Mouse (Mus musculus): Measurements from ENCODE around the gene Prr22.

Prr22 gene

DNA sequence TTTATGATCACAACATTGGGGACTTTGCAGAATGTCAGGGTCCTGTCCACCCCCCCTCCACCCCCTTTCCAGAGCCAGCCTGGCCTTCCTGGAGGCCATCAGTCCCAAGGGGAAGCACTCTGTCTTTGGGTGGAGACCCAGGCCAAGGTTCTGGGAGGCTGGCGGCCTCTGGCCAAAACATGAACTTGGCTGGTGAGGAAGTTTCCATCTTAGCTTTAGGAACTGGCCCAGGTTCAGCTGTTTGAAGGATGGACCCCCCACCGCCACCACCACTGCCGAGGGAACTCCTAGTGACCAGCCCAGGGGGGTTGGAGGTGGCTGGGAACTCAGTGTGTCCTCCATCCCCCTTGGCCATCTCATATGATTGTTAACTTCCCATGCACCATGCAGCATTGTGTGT is 9.0 kb upstream of the Prr22 start:
- no peak for DNase-seq (ENCODE audit: inconsistent ontology term)

DNA sequence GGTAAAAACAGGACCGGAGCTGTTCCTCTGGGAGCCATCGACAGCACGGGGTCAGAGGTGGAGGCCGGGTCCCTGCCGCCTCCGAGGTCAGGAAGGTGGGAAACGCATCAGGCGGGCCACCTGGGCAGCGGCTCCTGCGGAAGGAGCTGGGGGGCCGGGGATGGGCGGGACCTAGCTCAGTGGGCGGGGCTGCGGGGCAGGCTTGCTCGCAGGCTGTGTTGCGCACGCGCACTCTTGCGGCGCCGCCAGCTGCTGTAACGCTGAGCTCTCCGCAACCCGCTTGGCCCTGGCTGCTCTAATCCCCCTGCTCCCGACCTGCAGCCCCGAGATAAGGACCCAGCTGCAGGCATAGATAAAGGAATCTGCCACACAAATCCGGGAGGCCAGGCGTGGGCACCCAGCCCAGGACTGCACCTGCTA is 8.0 kb upstream of the Prr22 start:
- DNase-seq (ENCODE audit: inconsistent ontology term), result peak; percentile 81

DNA sequence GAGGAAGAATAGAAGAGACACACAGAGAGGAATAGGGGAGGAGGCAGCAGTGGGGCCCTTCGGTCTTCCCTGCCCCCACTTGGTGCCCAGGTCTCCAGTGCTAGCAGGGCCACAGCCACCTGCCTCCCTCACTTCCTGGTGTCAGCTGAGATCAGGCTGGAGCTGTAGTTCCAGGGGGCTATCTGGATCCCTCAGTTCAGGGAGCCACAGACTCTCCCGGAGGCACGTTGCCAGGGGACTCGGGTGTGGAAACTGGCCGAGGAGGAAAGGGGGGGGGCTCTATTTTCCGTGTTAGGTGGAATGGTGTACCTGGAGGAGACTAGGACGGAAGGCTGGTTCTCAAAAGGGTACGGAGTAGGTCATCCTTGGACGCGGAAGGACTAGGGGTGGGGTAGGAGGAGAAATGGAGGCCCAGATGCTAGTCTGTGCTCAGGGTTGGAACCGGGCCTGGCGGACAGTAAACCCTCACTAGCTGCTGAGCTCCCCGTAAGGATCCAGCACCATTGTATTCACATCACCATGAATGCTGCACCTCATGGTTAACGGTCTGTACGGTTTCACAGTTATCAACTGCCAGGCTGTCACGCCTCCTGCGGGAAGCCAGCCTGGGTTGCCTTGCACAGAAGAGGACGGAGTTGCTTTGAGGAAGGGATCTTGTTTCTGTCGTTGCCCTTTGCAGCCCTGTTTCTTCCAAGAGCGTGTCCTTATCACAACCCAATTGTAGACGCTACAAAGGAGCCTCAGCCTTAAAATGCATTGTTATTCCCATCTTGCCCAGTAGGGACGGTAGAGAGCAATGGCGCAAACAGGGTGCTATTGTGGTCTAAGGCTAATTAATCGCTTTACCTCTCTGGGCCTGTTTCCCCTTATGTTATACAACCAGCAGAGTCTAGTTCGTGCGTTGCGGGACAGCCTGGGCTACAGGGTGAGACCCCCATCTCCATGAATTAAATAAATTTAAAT is 7.0 kb upstream of the Prr22 start:
- DNase-seq (ENCODE audit: inconsistent ontology term), result peak; percentile 40

DNA sequence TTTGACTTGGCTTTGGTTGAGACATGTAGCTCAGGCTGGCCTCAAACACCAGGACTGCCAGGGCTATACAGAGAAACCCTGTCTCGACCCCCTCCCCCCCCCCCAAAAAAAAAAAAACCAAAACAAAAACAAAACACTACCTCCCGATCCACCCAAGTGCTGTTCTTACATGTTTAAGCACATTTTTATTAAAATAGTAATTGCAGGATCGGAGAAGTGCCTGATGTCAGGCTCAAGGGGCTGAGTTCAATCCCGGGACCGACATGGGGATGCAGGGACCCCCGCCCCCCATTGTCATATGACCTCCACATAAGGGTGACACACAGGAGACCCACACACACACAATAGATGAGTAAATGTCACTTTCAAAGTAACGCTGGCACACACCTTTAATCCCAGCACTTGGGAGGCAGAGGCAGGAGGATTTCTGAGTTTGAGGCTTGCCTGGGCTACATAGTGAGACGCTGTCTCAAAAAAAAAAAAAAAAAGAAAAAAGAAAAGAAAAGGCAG is 6.3 kb upstream of the Prr22 start:
- DNase-seq (ENCODE audit: inconsistent ontology term), result no peak

DNA sequence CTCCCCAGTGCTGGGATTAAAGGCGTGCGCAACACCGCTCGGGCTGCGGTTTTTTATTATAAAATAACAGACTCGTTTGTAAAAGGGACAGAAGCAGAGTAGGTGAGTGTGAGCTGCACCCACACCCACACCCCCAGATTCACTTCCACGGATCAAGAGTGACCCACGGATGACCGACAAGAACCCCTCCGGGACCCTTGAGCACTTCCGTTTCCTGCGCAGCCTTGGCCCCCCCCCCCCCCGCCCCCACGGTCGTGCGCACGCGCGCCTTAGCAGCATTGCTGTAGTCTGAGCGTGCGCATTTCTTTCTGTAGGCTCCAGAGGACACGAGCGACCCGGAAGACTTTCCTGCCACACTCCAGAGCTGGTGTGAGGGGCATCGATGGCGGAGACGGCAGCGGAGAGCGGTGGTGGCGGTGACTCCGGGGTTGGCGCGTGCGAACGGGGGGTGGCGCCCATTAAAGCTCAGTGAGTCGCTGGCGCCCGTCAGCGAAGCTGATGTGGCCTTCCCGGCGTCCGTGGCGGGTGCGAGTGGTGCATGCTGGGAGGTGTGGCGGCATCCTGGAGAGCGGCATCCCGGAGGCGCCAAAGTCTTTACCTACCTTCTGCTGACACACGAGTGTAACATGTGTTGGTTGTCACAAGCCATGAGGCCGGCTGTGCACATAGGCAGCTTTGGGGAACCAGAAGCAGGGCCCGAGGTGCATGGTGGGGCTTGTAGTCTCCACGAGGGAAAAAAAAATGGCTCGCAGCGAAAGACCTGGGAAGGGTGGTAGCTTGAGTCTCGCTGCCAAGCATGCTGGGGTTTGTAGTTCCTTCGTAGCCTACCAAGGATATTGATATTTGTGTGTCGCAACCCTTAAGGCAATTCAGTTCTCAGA is 5.3 kb upstream of the Prr22 start, which contains the start of gene Dus3l:
TSS of gene Dus3l (plus strand) at position 284 of the 881 bp plus-strand sequence.
- peak; percentile 90 for DNase-seq (ENCODE audit: inconsistent ontology term)

DNA sequence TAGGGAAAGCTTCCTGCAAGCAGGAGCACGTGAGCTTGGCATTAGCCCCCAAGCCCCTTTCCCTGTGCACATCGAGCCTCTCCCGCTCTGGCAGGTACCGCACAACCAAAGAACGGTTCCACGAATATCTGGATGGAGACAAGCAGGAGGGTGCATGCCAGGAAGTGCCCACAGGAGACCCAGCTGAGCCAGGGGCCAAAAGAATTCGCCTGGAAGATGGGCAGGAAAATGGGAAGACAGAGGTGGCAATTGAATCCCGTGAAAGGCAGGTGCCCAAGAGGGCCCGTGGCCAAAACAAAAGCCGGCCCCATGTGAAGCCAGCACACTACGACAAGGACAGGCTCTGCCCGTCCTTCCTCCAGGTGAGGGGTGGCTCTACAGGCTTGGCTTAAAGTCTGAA is 4.6 kb upstream of the Prr22 start:
- no peak for DNase-seq (ENCODE audit: inconsistent ontology term)

DNA sequence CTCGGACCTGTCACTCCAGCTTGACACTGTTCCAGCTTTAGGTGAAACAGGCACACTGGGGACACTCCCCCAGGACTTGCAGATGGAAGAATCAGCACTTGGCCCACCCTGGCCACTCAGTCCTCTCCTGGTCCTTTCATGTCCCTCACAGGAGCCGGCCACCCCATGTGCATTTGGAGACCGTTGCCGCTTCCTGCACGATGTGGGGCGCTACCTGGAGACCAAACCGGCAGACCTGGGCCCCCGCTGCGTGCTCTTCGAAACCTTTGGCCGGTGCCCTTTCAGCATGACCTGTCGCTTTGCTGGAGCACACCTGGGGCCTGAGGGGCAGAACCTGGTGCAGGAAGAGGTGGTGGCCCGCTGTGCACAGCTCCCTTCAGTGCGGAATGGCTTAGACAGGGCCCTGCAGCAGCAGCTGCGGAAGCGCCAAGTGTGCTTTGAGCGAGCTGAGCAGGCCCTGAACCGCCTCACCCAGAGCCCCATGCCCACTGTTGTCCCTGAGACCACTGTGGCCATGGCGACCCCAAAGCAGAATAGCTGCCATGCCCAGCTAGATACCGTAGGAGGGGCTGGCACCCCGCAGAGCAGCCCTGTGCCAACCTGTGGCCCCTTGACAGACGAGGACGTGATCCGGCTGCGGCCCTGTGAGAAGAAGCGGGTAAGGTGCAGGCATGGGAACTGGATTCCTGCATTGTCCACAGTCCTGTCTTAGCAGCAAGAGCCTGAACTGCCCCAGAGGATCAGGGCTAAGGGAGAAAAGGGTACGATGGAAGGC is 3.2 kb upstream of the Prr22 start:
- DNase-seq (ENCODE audit: inconsistent ontology term), result no peak

DNA sequence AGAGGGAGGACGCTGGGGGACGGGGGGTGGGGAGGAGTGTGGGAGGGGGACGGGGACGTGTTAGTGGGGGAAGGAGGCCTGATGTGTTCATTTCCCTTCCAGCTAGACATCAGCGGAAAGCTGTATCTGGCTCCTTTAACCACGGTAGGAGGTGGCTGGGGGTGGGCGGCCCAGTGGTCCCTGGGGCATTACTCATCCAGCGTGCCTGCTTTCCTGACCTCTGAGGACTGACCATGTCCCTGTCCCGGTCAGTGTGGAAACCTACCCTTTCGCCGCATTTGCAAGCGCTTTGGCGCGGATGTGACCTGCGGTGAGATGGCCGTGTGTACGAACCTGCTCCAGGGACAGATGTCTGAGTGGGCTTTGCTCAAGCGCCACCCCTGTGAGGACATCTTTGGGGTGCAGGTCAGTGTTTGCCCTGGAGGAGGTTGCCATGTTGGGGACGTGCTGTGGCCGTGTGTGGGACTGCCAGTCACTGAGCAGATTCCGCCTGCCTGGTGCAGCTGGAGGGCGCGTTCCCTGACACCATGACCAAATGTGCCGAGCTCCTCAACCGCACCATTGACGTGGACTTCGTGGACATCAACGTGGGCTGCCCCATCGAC is 2.4 kb upstream of the Prr22 start:
- no peak for DNase-seq (ENCODE audit: inconsistent ontology term)

DNA sequence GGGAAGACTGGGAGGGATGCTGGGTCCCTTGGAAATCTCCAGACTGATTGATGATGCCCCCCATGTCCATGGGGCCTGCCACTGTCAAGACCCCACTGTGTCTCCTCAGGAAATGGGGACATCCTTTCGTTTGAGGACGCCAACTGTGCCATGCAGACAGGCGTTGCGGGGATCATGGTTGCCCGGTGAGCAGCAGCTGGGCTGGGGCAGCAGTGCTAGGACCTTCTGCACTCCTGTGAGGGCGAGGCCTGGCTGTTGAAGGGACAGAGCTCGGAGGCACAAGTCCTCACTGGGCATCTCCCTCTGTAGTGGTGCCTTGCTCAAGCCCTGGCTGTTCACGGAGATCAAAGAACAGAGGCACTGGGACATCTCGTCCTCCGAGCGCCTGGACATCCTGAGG is 1.1 kb upstream of the Prr22 start:
- DNase-seq (ENCODE audit: inconsistent ontology term), result no peak

DNA sequence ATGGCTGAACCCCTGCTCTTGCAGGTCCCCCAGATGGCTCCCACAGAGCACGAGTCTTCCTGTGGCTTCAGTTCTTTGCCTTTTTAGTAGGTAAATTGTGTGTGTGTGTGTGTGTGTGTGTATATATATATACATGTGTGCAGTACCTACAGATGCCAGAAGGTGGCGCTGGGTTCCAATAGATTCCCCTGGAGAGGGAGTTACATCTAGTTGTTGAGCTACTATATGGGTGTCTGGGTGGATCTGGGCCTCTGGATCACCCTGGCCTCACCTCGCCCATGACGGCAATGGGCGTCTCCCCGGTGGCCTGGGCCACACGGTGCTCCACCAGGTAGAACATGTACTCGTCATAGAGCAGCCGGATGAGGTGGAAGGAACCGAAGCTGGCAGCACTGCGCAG is 7.5 kb downstream of the Prr22 start:
- no peak for DNase-seq (ENCODE audit: inconsistent ontology term)

DNA sequence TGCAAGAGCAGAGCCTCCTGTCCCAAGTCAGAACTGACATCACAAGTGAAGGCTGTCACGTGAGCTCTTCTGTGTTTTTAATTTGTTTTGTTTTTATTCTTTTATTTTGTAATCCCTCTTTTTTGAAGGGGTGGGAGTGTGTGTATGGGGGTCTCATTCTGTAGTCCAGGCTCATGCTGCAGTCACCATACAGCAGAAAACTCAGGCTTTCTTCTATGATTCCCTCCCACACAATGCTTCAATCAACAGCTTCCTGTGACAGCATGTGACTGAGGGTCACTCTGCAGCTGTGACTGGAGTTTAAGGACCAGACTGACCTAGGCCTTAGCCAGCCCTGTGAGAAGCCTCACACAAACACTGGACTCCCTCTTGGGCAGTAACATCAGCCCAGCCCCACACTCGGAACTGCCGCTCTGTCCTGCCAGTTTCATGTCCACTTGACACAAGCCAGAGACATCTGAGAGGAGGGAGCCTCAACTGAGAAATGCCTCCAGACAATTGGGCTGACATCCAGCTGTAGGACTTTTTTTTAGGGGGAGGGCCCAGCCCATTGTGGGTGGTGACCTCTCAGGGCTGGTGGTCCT is 8.8 kb downstream of the Prr22 start:
- no peak for DNase-seq (ENCODE audit: inconsistent ontology term)

DNA sequence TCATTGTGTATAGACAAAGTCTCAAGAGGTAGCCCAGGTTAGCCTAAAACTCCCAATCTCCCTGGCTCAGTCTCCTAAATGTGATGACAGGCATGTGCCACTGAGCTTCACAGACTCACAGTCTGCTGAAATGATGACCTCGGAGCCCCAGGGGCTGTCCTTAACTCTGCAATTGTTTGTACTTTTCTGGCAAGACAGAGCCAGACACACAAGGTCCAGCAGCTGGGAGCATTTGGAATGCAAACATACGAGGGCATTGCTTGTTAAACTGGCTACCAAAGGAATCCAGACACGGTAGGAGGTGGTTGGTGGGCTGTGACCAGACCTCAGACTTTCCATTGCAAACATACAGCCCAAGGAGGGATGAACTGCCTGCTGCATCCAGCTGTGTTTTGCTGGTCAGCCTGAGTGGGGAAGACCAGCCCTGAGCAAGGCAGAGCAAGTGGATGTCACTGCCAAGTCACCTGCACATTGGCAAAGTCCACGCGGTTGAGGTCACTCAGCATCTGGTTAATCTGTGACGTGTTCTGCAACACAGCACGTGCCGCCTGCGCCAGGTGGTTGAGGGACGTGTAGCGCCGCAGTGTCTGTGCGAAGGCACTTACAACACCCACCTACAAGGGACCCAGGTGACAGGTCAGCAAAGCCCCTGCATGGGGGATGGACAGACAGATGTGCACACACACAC is 10.4 kb downstream of the Prr22 start:
- no peak for DNase-seq (ENCODE audit: inconsistent ontology term)

DNA sequence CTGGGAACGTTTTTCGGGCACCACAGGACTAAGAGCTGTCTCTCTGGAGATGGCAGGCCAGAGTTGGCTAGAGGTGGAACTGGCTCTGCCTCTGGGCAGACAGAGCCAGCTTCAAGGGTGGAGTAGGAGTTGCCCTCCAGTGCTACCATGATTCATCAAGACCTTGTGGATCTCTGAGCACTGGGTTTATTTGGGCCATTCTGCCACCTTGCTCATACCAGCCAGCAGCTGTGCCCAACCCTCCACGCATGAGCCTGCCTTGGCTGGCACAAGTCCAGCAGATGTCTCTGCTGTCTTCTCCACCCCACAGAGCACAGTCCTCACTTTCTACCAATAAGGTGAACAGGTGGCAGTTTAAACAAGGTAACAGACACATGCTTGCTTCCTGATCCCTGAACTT is 18.8 kb downstream of the Prr22 start:
- DNase-seq (ENCODE audit: inconsistent ontology term), result no peak

DNA sequence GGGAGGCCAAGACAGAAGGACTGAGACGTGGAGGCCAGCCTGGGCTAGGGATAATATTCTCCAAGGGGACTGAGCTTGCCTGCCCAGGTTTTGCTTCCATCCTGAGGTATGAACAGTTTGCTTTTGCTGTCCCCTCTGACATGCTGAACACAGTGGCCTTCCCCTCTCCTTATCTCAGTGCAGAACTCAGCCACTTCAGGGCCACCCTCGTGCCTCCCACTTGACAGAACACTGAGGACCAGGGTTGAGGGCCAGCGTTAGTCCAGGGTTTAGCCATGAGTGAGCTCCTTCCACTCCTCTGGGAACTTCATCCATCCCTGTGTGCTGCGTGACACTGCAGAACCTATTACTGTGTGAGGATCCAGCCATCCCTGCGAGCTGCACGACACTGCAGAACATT is 19.2 kb downstream of the Prr22 start:
- DNase-seq (ENCODE audit: inconsistent ontology term), result no peak

DNA sequence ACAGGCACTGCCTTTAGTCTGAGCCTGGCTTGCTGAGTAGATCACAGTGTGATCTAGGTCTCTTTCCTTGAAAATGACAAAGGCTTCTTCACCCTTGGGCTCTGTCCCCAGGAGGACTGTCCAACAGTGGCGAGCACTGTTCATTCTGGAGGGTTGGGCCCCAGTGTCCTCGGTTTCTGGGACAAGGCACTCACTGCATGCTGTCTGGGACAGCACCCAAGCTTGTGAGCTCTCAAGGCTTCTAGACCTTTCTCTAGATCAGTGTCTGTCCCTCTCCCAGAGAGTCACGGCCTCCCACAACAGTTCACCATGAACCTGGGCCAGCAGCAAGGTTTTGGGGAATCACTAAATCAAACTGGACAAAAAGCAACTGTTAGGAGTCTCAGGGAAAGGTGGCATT is 22.5 kb downstream of the Prr22 start:
- no peak for DNase-seq (ENCODE audit: inconsistent ontology term)

DNA sequence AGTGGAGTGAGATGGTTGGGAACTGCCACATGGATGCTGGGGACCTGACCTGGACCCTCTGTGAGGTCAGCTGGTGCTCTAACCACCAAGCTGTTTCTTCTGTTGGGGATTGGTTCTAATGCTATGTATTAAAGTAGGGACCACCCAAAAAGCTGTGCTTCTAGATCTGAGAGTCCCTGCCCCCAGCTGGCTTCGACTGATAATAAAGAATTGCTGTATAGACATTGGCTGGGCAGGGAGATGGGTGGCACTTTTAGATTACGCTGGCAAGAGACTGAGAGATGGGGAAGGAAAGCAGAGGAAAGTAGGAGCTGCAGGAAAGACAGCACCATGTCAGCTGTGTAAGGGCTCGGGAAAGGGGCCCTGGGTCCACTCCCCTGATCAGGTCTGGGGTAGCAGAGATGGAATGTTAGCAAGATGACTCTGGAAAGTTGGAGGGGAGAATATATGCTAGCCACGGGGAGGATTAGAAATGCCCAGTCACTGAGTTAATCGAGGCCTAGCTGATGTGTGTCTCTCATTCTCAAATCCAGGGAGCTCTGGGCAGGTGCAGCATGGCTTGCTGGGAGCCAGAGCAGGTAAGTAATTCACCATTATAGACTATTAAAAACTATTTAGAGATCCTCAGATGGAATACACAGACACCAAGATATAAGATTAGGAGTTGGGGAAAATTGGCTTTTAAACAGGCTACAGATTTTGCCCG is 23.7 kb downstream of the Prr22 start:
- no peak for DNase-seq (ENCODE audit: inconsistent ontology term)

DNA sequence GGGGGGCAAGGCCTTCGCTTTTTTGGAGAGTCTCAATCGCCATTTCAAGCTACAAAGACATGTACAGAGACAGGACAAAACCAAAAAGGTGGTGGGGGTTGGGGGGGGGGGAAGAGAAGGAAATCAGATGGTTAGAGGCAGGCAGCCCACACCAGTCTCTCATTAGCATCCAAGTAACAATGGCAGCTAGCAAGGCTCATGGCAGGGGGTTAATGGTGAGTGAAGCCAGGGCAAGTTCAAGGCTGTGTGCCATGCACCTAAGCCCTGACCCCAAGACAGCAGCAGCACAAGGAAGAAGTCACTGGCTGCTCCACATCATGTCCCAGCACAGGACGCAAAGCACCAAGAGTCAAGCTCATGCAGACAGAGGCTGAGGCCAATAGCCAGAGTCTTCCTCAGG is 29.2 kb downstream of the Prr22 start:
- DNase-seq (ENCODE audit: inconsistent ontology term), result no peak

DNA sequence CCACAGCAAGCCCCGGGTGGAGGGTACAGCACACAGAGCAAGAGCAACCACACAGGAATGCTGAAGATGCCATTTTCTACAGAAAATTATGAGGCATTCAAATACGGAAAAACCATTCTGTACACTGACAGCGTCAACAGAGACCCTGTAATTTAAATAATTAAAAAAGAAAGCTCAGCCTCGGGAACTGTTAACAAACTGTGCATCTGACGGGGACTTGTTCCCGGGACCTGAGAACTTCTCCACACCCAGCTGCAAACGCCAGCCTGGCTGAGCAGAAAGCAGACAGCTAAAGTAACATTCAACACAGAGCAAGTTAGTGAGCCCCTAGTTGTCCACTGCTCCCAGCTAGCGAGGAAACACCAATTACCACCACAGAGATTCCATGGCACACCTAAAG is 32.0 kb downstream of the Prr22 start:
- DNase-seq (ENCODE audit: inconsistent ontology term), result no peak

DNA sequence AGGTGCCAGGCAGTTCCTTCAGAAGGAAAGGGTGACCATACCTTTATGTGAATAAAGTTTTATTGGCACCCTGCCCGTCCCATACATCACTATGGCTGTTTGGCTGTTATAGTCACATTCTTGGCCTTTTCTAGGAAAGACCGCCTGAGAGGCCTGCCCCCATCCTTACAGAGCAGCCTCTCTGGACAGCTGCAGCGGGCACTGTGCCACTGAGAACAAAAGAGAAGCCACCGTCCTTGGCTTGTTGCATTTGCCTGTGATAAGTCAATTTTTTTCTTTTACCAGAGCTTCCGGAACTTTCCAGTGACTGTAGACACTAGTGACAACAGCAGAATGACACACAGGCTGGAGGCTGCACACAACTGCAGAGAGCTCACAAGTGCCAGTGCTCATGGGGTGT is 34.9 kb downstream of the Prr22 start:
- no peak for DNase-seq (ENCODE audit: inconsistent ontology term)

DNA sequence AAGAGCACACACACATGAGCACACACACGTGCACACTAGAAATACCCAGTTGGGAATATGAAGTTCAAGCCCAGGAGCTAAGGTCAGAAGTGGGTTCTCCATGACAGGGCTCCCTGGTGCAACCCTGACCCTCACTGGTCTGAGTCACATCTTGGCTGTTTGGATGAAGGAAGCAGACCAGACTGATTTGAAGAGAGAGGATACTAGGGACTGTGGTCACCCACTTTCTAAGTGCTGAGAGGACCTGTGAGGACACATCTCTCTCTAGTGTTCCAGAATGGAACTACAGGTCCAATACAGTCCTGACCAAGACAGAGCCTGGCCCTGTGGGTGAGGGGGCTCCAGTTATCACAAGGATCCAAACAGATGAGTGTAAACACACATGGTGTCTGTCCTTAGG is 35.7 kb downstream of the Prr22 start:
- DNase-seq (ENCODE audit: inconsistent ontology term), result peak; percentile 40
